Mouse (Mus musculus) forebrain, embryonic 16.5 days (tissue): ENCODE data around the gene Fmod. TPM values are rescaled to one million over a fixed set of nuclear protein-coding genes. Genes with fewer than 3 reads are reported as not detected.

Experiments used
- ATAC-seq: fragments of 200-750 bp; cut with Nextera tagmentation; 2 replicates; pipeline ENCODE4 v1.8.0; 2017; ENCODE audit warnings: mild to moderate bottlenecking, moderate library complexity
- H3K27ac ChIP-seq: fragments of 300-500 bp; sonication (generic); 2 replicates; pipeline ENCODE4 v1.5.1; 2014; ENCODE audit warnings: low read length, control low read depth
- H3K27me3 ChIP-seq: fragments of 300-500 bp; sonication (generic); replicated peaks from 2 replicates; pipeline ENCODE4 v1.6.1; 2014; ENCODE audit warnings: low read length; ENCODE audit not compliant: control insufficient read depth, insufficient read depth
- H3K36me3 ChIP-seq: fragments of 300-500 bp; sonication (generic); 2 replicates; pipeline ENCODE4 v1.6.1; 2014; ENCODE audit not compliant: control insufficient read depth, insufficient read depth
- H3K4me1 ChIP-seq: fragments of 300-500 bp; sonication (generic); replicated peaks from 2 replicates; pipeline ENCODE4 v1.6.1; 2014; ENCODE audit warnings: low read length; ENCODE audit not compliant: control insufficient read depth, insufficient read depth
- H3K4me2 ChIP-seq: fragments of 300-500 bp; sonication (generic); 2 replicates; pipeline ENCODE4 v1.6.1; 2014; ENCODE audit warnings: mild to moderate bottlenecking, low read length, control low read depth
- H3K4me3 ChIP-seq: fragments of 300-500 bp; sonication (generic); replicated peaks from 2 replicates; pipeline ENCODE4 v1.5.1; 2014; ENCODE audit warnings: mild to moderate bottlenecking, low read length, control low read depth
- H3K9ac ChIP-seq: fragments of 300-500 bp; sonication (generic); replicated peaks from 2 replicates; pipeline ENCODE4 v1.6.1; 2014; ENCODE audit warnings: low read depth, low read length, control low read depth
- H3K9me3 ChIP-seq: fragments of 300-500 bp; sonication (generic); 2 replicates; pipeline ENCODE4 v1.6.1; 2016; ENCODE audit warnings: low read length; ENCODE audit not compliant: control insufficient read depth
- WGBS: fragments of 180-500 bp; shearing (Covaris S2); extraction: QIAGEN DNeasy Blood & Tissue Kit; methylation state at CpG from one replicate; pipeline ENCODE4 v1.1.7; 2014; 5-methylcytosine and 5-hydroxymethylcytosine counted together
- polyA plus RNA-seq: library from polyadenylated mRNA; unstranded; fragments of >200 nt; fragmentation: Nextera tagmentation; extraction: Ambion mirVana; gene quantifications from 2 replicates; pipeline ENCODE4 v1.2.1, GENCODE M21; 2015

The Fmod gene
- polyA plus RNA-seq, 1 experiment from 2014 or later: 7.8 TPM

- Histone ChIP-seq H3K4me2 (peak within 1 kb of the TSS; percentile 54), H3K36me3 (peaks cover 3% of the 10 kb centered on the region; the same call in 1 of the 2 replicates), H3K27ac (peak within 1 kb of the TSS; percentile 81), H3K4me3 (peak within 1 kb of the TSS; percentile 88), H3K4me1 (peaks cover 48% of the 10 kb centered on the region), H3K9ac (peak within 1 kb of the TSS; percentile 84), H3K27me3 (no peaks in the 10 kb centered on the region), H3K9me3 (no peaks in the 10 kb centered on the region)
- ATAC-seq: peak; percentile 95
- WGBS: 0% methylated on average over 52 of the region's 62 CpGs
Measured at GRCm38 (mm10) chr1:134078802-134079476, 41.9 kb downstream of the Fmod start, which contains the start of gene Btg2. TSS of gene Btg2 (minus strand) at chr1:134079120.

GRCm38 (mm10) chr1:134079477-134080163 lies 42.6 kb downstream of the Fmod start:
- H3K4me2 ChIP-seq: peak overlapping the region; percentile 54
- H3K36me3 ChIP-seq: peaks cover 2% of the 10 kb centered on the region; the same call in 1 of the 2 replicates
- no peaks in the 10 kb centered on the region for H3K9me3 ChIP-seq
- H3K4me3 ChIP-seq: peak overlapping the region; percentile 88
- peak overlapping the region; percentile 81 for H3K27ac ChIP-seq
- H3K4me1 ChIP-seq: peaks cover 46% of the 10 kb centered on the region
- peak overlapping the region; percentile 84 for H3K9ac ChIP-seq
- peak; percentile 13; the same call in 1 of the 2 replicates for ATAC-seq
- WGBS: 3% methylated on average over 9 of the region's 9 CpGs
- H3K27me3 ChIP-seq: no peaks in the 10 kb centered on the region

- WGBS: 75% methylated on average over 4 of the region's 4 CpGs
- Histone ChIP-seq H3K27ac (no peak overlapping the region), H3K36me3 (no peaks in the 10 kb centered on the region), H3K9me3 (no peaks in the 10 kb centered on the region), H3K4me2 (no peak overlapping the region), H3K9ac (no peak overlapping the region), H3K27me3 (no peaks in the 10 kb centered on the region), H3K4me3 (no peak overlapping the region), H3K4me1 (peaks cover 40% of the 10 kb centered on the region)
- no peak for ATAC-seq
Measured at GRCm38 (mm10) chr1:134080406-134080805, 43.4 kb downstream of the Fmod start.

- Histone ChIP-seq H3K4me1 (peaks cover 36% of the 10 kb centered on the region), H3K9me3 (no peaks in the 10 kb centered on the region), H3K27ac (no peak overlapping the region), H3K4me3 (no peak overlapping the region), H3K9ac (no peak overlapping the region), H3K27me3 (no peaks in the 10 kb centered on the region), H3K36me3 (no peaks in the 10 kb centered on the region), H3K4me2 (no peak overlapping the region)
- WGBS: 92% methylated on average over 5 of the region's 5 CpGs
- ATAC-seq: no peak
Measured at GRCm38 (mm10) chr1:134080881-134081450, 43.9 kb downstream of the Fmod start.

GRCm38 (mm10) chr1:134082987-134083516 lies 46.0 kb downstream of the Fmod start:
- Histone ChIP-seq H3K9me3 (no peaks in the 10 kb centered on the region), H3K4me3 (no peak overlapping the region), H3K4me2 (no peak overlapping the region), H3K27ac (no peak overlapping the region), H3K27me3 (no peaks in the 10 kb centered on the region), H3K36me3 (no peaks in the 10 kb centered on the region), H3K4me1 (peaks cover 31% of the 10 kb centered on the region), H3K9ac (no peak overlapping the region)
- WGBS: 59% methylated on average over 11 of the region's 11 CpGs
- ATAC-seq: no peak

- no peaks in the 10 kb centered on the region for H3K27me3 ChIP-seq
- no peak overlapping the region for H3K9ac ChIP-seq
- H3K36me3 ChIP-seq: no peaks in the 10 kb centered on the region
- H3K4me3 ChIP-seq: no peak overlapping the region
- H3K4me2 ChIP-seq: no peak overlapping the region
- H3K9me3 ChIP-seq: no peaks in the 10 kb centered on the region
- no peak for ATAC-seq
- H3K27ac ChIP-seq: no peak overlapping the region
- H3K4me1 ChIP-seq: peaks cover 28% of the 10 kb centered on the region
- WGBS: 84% methylated on average over 8 of the region's 8 CpGs
Measured at GRCm38 (mm10) chr1:134083676-134084075, 46.6 kb downstream of the Fmod start.

- Histone ChIP-seq H3K4me1 (peaks cover 28% of the 10 kb centered on the region), H3K27ac (no peak overlapping the region), H3K4me2 (no peak overlapping the region), H3K4me3 (no peak overlapping the region), H3K9me3 (no peaks in the 10 kb centered on the region), H3K9ac (no peak overlapping the region), H3K27me3 (no peaks in the 10 kb centered on the region), H3K36me3 (no peaks in the 10 kb centered on the region)
- no peak for ATAC-seq
- 54% methylated on average over 3 of the region's 3 CpGs for WGBS
Measured at GRCm38 (mm10) chr1:134084128-134084527, 47.1 kb downstream of the Fmod start.

GRCm38 (mm10) chr1:134086017-134086416 lies 49.0 kb downstream of the Fmod start:
- Histone ChIP-seq H3K27me3 (no peaks in the 10 kb centered on the region), H3K4me2 (no peak overlapping the region), H3K36me3 (no peaks in the 10 kb centered on the region), H3K4me1 (peaks cover 19% of the 10 kb centered on the region), H3K4me3 (no peak overlapping the region), H3K9me3 (no peaks in the 10 kb centered on the region), H3K27ac (no peak overlapping the region), H3K9ac (0 out of 2 replicates have a peak overlapping the region, but pooled peaks have one; percentile 23)
- ATAC-seq: no peak
- 17% methylated on average over 3 of the region's 3 CpGs for WGBS

GRCm38 (mm10) chr1:134086811-134087398 lies 49.9 kb downstream of the Fmod start:
- Histone ChIP-seq H3K36me3 (no peaks in the 10 kb centered on the region), H3K27ac (no peak overlapping the region), H3K4me1 (peaks cover 19% of the 10 kb centered on the region), H3K27me3 (no peaks in the 10 kb centered on the region), H3K4me3 (no peak overlapping the region), H3K4me2 (no peak overlapping the region), H3K9ac (no peak overlapping the region), H3K9me3 (no peaks in the 10 kb centered on the region)
- ATAC-seq: no peak
- WGBS: 62% methylated on average over 16 of the region's 16 CpGs
